Mouse (Mus musculus): ENCODE data around the gene Cyp2g1. TPM values are rescaled to one million over a fixed set of nuclear protein-coding genes. Genes with fewer than 3 reads are reported as not detected.
A peak's percentile ranks its signal among the peaks of the same experiment; 100 is the strongest.
"Not testable (repeated sequence)": the region's sequence is repeated elsewhere in the genome, so short reads cannot be mapped to it uniquely, and the experiment has no call there.

Gene Cyp2g1
- not detected in 2 replicates for total RNA-seq (2015; ENCODE audit: low replicate concordance)
- not detected in 2 replicates for total RNA-seq (2017; ENCODE audit: low replicate concordance)

DNA sequence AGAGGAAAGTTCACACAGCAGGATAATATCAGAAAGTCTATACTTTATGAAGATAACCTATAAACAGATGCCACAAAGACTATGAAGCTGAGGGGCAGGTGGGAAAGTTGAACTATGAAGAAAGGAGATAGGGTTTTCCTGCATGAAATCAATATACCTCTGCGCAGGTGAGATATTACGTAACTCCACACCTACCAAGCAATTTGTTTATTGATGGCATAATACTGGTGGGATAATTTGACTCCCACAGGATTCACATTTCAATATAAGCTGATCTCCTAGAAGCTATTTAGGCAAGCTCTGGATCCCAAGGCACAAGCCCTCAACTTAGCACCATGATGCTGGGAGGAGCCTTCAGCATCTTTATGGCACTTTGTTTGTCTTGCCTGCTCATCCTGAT, at the start of gene Cyp2g1:
Gene Cyp2g1 (plus strand): TSS at position 301 of the 400 bp plus-strand sequence.
- ATAC-seq (replicated peaks; ENCODE audit: low FRiP score, poor library complexity, severe bottlenecking): no peak

DNA sequence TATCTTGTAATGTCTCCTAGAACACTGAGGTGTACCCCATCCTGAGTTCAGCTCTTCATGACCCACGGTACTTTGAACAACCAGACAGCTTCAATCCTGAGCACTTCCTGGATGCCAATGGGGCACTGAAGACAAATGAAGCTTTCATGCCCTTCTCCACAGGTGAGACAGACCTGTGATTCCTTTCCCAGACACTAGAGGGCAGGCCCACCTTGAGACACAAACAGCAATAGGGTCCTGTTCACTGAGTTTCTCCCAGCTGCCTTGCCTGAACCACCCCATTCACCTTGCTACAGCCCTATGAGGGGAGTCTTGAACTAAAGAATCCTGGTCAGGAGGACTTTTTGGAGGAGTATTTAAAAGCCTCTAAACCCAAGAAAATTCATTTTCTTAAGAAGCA, 41.6 kb upstream of the Cyp2g1 start:
- ATAC-seq (replicated peaks; ENCODE audit: low FRiP score, poor library complexity, severe bottlenecking): no peak

DNA sequence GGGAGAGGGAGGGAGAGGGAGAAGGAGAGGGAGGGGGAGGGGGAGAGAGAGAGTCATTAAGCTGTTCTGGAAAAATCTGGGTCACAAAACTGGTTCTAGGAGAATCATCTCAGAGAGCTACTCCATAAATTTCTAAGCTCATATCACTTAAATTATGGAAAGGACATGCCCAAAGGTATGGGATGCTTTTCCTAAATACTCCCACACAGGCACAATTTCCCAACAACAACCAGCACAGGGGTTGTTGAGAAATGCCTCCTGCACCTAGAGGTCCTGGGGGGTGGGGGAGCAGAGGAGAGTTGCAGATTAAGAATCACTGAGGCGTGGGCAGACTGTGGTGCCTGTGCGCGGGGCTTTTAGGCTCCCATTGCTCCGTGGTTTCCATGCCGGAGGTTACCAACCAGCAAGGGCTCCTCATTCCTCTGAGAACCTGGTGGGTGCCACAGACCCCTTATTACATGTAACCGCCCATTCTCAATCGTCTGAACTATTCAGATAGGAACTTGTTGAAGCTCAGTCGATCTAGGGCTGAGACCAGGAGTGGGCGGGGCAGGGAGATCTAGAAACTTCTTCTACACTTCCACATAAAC, 38.7 kb upstream of the Cyp2g1 start:
- no peak for ATAC-seq (replicated peaks; ENCODE audit: low FRiP score, poor library complexity, severe bottlenecking)

DNA sequence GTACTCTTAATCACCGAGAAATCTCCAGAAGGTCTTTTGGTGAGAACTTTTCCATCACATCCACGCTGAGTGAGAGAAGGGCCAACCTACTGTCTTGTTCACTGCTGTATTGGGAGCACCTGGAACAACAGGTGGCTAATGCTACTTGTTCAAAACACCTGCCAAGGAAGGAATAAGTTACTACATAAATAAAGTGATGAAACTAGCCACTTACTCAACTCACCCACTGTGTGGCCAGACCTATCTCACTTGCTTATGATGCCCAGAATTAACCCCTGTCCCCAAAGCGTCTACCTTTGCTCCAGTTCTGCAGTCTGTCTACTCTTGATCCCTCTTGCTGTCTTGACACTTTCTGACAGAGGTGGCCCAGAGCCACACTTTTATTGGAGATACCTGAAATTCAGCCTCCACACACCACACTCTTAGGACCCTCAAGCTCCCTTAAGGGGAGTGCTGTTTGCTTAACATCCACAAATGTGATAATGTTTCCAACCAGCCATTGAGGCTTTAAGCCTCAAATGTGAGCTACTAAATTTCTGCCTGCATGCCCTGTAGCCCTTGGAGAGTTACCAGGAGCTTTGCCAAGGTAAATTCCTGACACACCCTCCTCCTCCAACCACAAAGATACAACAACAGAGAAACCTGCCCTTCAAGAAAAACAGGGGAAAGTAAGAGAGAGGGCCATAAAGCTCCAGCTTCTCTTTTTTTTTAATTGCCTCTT, 35.7 kb upstream of the Cyp2g1 start:
- ATAC-seq (replicated peaks; ENCODE audit: low FRiP score, poor library complexity, severe bottlenecking): no peak

DNA sequence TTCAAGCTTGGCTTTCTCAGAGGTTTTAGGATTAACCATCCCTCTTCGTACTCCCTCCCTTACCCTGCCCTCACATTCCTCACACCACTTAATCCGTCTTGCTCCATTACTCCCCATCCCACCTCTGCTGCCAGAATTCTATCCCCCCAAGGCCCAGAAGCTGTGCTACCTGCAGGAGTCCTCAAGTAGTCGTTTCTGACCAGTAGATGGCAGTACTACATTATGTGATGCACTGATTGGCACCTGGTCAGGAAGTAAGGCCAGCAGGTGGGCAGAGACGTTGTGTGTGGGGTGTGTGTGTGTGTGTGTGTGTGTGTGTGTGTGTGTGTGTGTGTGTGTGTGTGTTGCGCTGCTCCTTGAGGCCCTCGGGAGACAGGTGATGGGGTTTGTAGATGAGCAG, 32.8 kb upstream of the Cyp2g1 start:
- no peak for ATAC-seq (replicated peaks; ENCODE audit: low FRiP score, poor library complexity, severe bottlenecking)

DNA sequence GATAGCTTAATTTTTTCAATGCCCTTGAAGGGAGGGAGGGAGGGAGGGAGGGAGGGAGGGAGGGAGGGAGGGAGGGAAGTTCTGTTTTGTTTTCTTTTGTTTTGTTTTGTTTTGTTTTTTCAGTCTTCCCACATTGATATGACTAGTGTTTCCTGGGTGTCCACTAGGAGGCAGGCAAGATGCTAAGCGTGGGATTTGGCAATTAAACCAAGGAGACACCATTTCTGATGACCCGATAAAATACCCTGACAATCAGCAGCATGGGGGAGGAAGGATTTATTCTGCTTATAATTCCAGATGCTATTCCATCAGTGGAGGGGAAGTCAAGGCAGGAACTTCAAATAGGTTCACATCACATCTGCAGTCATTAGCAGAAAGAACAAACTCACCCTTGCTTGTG, 30.9 kb upstream of the Cyp2g1 start:
- ATAC-seq (replicated peaks; ENCODE audit: low FRiP score, poor library complexity, severe bottlenecking): no peak

DNA sequence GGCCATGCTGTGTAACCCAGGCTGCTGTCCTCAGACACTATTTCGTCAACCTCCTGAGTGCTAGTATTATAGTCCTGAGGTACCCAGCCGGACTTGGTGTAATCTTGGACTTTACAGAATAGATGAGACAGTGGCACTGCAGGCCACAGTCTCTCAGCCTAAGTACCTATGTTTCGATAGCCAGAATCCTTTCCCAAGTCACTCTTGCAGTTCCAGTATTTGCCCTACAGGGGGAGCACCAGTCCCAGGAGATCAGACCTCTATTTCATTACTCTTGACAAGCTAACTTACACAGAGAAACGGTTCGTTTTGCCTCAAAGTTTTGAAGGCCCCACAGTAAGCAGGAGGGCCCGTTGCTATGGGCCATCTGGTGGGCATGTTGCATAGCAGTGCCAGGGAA, 30.2 kb upstream of the Cyp2g1 start:
- ATAC-seq (replicated peaks; ENCODE audit: low FRiP score, poor library complexity, severe bottlenecking): no peak

DNA sequence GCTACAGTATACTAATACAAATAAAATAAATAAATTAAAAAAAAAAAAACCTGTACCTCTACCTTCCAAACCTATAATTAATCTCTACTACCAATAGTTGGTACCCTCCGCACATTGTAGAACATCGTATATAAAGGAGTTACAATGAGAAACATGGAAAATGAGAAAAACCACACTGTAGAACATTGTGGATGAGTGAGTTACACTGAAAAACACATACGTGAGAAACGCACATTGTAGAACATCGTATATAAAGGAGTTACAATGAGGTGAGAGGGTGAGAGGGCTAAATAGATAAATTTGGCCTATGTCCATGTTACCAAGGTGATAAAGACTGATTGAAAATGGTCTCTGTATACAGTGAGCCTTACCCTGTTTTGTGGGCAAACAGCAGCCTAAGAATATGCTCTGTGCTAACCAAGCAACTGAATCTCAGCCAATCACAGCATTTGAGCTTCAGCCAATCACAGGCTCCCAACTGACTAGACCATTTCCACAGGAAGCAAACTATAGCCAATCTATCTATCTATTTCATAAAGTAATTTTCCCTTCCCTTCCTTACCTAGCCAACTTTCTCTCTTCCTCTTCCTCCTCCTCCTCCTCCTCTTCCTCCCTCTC, 28.8 kb upstream of the Cyp2g1 start:
- ATAC-seq (replicated peaks; ENCODE audit: low FRiP score, poor library complexity, severe bottlenecking): 0 out of 2 replicates have a peak, but pooled peaks have one; percentile 74

DNA sequence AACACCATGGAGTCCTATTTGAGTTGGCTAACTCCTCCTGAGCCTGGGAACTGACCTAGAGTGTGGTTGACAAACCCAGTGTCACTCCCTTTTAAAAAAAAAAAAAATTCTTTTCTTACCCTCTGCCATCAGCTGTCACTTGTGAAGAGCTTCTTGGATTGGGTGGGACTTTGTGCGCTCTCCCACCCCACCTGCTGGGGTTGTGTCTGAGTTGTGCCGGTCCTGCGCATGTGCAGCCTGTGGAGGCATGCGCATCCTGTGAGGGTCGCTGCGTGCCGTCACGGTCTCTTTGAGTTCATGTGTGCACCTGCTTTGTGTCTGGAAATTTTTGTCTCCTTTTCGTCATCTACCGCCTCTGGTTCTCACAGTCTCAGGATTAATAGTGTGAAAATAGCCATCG, 28.2 kb upstream of the Cyp2g1 start:
- ATAC-seq (replicated peaks; ENCODE audit: low FRiP score, poor library complexity, severe bottlenecking): no peak

DNA sequence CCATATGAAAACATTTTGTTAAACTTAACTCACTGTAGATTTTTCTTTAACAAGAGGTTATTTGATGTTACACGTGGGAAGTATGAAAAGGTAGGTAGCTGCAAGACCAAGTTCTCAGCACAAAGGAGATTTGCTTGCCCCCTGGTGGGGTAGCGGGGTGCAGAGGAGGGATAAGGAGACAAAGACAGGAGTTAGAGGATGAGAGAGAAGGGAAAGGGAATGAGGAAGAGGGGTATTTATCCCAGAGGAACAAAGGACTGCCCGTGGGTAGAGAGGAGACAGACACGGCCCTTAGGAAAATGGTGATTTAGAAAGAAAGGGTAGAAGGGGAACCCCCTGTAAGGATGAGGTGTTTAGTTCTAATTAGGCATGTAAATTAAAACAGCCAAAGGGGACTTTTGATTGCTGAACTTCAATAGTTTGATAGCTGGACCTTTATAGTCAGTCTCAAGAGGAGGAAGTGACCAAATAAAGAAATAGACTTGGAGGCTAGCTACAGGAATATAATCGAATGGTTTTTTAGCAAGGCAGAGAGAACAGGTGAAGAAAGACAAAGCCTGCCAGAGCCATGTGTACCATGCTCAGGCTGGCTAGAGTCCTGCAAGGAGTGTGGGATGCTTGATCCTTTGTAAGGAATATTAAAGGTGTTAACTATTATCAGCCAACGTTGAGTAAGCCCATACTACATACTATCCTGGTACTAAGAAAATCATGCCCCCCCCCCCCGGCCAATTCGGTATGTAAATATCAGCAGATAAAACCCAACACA, 27.5 kb upstream of the Cyp2g1 start:
- no peak for ATAC-seq (replicated peaks; ENCODE audit: low FRiP score, poor library complexity, severe bottlenecking)

DNA sequence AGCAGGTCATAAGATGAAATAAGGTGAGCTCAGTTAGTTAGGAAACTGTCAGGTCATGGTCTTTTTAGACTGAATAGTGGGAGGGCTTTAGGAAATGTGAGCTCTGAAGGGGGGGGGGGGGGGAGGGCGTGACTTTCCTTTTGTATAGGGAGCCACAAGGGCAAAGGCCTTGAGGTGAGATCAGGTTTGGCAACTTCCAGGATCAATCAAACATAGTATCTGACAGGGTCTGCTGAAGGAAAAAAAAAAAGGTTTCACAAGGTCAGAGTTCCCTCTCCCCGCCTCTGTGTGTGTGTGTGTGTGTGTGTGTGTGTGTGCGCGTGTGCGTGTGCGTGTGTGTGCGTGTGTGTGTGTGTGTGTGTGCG, 26.9 kb upstream of the Cyp2g1 start:
- no peak for ATAC-seq (replicated peaks; ENCODE audit: low FRiP score, poor library complexity, severe bottlenecking)

DNA sequence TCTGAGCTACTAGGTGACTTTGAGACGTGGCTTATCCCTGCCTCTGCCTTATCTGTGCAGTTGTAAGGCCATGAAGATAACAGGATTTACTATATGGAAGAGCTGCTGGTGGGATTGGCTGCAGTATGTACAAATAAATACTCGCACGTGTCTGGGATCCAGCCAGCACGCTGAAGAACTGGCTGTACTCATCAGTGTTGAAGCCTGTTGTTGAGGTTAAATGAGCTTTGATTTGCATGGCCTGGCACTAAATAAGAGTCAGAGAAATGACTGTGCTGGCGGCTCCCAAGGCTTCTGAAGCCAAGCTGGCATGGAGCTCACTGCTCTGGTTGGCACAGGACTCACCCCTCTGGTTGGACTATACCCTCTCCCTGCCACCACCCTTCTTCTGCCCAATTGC, 25.5 kb upstream of the Cyp2g1 start:
- no peak for ATAC-seq (replicated peaks; ENCODE audit: low FRiP score, poor library complexity, severe bottlenecking)

DNA sequence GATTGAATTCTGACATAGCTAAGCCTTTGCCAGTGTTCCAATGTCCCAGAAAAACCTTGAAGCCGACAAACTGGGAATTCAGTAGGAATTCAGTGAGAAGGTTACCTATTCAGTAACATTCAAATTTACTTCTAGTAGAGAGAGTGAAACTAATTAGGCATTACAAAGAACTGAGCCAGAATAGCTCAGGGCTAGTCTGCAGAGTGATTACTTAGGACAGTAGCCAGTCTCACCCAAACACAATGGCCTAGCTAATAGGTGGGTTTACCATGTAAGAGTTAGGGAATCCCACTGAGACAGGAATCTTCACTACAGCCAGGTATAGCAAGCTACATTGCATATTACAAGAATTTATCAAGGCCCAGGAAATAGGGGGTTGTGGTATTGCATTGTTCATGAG, 22.7 kb upstream of the Cyp2g1 start:
- not testable (repeated sequence) for ATAC-seq (replicated peaks; ENCODE audit: low FRiP score, poor library complexity, severe bottlenecking)

DNA sequence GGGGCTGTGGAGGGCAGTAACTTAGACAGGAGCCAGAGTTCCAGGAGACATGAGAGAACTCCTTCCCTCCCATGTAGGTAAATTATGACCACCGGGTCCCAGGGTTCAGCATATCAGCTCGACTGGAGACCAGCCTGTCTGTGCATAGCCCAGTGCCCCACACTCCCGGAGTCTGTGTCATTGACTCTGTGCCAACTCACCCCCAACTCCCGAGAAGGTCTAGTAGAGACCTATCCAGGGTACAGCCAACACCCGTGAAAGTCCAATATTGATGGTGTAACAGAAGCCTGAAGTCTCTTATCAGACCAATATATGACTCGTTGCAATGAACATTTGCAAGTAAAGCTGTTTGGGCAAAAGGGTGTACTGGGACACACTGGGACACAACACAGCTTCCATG, 18.7 kb upstream of the Cyp2g1 start:
- ATAC-seq (replicated peaks; ENCODE audit: low FRiP score, poor library complexity, severe bottlenecking): no peak

DNA sequence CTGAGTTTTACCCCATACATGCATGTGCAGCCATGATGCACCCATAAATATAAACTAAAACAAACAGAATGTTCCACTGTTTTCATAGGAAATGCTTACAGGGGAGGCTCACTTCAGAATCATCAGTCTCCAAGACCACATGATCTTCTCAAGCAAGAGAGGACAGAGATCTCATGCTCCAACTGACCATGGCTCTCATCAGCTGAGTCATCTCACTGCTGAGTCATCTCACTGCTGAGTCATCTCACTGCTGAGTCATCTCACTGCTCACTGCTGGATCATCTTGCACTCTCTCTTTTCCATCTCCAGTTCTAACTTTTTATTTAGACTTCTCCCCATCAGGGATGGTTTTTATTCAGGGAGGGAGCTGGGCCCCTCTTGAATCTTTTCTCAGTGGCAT, 8.6 kb upstream of the Cyp2g1 start:
- ATAC-seq (replicated peaks; ENCODE audit: low FRiP score, poor library complexity, severe bottlenecking): no peak; the same call in 1 of the 2 replicates

DNA sequence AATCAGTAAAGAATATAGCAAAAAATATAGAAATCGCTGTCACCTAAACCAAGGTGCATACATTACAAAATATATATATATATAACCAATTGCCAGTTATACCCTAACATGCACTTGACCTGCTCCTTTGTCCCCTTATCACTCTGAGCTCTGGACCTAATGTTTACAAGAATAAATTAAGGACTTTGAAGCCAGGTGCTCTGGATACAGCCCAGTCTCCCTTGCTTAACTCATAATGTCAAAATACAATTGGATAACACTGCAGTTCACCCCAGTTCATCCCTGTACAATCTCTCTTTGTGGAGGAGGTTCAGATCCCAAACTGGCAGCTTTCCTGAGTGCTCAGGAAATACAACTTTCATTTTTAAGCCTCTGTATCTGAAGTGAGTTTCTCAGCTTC, 7.7 kb upstream of the Cyp2g1 start:
- ATAC-seq (replicated peaks; ENCODE audit: low FRiP score, poor library complexity, severe bottlenecking): no peak

DNA sequence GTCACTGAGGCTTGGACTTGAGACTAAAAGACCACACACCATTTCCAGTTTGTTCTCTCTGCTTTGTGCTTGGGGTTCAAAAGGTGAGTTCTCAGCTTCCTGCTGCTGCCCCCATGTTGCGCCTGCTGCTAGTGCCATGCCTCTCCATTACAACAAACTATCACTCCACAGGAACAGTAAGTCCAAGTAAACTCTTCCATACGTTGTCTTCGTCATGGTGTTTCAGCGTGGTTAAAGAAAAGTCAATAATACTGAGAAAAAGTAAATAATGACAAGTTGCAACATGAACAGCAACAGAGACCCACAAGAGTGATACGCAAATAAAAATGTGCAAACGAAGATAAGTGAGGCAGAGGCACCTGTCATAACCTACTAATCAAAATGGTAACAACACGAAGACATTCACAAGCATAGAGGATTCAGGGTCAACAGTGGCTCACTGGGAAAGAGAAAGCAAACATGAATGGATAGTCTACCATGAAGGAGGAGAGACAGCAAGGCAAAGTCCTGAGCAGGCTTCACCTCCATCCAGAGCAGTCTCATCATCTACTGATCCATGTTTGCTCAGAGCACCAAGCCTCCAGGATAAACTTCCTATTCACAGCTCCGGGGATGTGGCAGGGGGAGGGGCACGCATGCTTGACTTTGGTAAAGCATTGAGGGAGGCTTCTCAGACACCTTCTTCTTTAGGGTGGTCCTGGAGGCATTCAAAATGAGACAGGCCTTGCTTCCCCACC, 23.0 kb downstream of the Cyp2g1 start:
- not testable (repeated sequence) for ATAC-seq (replicated peaks; ENCODE audit: low FRiP score, poor library complexity, severe bottlenecking)

DNA sequence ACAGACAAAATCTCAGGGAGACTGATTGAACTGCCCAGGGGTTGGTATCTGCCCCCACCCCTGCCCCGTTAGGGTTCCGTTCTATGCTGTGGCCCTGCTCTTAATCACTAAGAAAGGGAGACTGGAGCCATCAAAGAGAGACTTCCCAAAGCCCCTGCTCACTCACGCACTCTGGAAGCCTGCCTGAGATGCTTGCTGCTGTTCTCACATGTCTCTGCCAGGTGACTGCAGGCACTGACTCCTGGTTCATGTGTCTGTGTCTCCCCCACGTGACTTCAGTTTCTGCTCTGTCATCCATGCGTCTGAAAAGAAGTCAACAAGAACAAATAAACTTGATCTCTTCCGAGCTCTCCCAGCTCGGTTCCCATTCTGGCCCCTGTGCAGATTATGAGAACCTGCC, 24.0 kb downstream of the Cyp2g1 start:
- ATAC-seq (replicated peaks; ENCODE audit: low FRiP score, poor library complexity, severe bottlenecking): not testable (repeated sequence)

DNA sequence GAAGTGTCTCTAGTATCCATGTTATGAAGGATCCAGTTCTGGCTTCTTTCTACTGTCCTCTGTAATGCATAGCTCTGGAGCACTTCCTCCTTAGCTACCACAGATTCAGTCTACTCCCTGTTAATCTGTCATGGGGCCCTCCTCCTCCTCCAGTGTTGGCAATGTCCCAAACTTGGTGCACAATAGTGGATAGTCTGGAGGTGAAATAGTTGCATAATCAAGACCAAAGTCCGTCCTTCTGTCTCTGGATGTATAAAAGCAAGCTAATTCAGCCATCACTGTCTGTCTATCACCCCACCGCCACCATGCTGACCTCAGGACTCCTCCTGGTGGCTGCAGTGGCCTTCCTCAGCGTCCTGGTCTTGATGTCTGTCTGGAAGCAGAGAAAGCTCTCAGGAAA, 26.4 kb downstream of the Cyp2g1 start, which contains the start of gene Cyp2a5:
Gene Cyp2a5 (plus strand): TSS at position 247 of the 400 bp plus-strand sequence.
- ATAC-seq (replicated peaks; ENCODE audit: low FRiP score, poor library complexity, severe bottlenecking): not testable (repeated sequence)

DNA sequence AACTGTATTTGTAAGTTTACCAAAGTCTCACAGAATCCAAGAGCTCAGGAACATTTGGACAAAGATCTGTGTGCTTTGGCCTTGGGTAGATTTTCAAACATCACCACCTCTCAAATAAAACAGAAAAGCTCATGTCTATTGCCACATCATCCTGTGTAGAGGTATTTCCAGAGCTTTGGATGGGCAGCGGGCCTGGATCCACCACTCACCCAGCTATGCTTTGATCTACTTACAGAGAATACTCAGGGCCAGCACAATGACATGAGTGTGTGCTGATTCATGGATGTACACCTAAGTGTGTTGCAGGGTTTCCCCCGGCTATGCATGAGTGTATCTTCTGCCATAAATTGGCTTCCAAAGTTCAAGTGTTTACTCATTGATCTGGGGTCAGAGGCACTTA, 34.7 kb downstream of the Cyp2g1 start:
- ATAC-seq (replicated peaks; ENCODE audit: low FRiP score, poor library complexity, severe bottlenecking): not testable (repeated sequence)

All from erythroblast, adult 5-6 weeks (primary cell).